Mouse (Mus musculus) heart, embryonic 10.5 days (tissue): ENCODE data around the gene Avil. TPM values are rescaled to one million over a fixed set of nuclear protein-coding genes. Genes with fewer than 3 reads are reported as not detected.

Experiments
- DNase-seq: peaks from one replicate; pipeline ENCODE4 v3.0.0-alpha.2; 2017; ENCODE audit warnings: low spot score
- H3K27ac ChIP-seq: fragments of 300-500 bp; sonication (generic); 2 replicates; pipeline ENCODE4 v1.5.1; 2016; ENCODE audit warnings: mild to moderate bottlenecking
- H3K27me3 ChIP-seq: fragments of 300-500 bp; sonication (generic); 2 replicates; pipeline ENCODE4 v1.6.1; 2016; ENCODE audit warnings: mild to moderate bottlenecking; ENCODE audit not compliant: poor library complexity, insufficient read depth, severe bottlenecking
- H3K36me3 ChIP-seq: fragments of 300-500 bp; sonication (generic); 2 replicates; pipeline ENCODE4 v1.6.1; 2016; ENCODE audit warnings: mild to moderate bottlenecking, moderate library complexity
- H3K4me1 ChIP-seq: fragments of 300-500 bp; sonication (generic); 2 replicates; pipeline ENCODE4 v1.6.1; 2016; ENCODE audit warnings: mild to moderate bottlenecking
- H3K4me3 ChIP-seq: fragments of 300-500 bp; sonication (generic); 2 replicates; pipeline ENCODE4 v1.5.1; 2016; ENCODE audit warnings: mild to moderate bottlenecking, moderate library complexity
- H3K9me3 ChIP-seq: fragments of 300-500 bp; sonication (generic); 2 replicates; pipeline ENCODE4 v1.6.1; 2016; ENCODE audit warnings: mild to moderate bottlenecking, moderate library complexity
- WGBS: fragments of 180-500 bp; shearing (Covaris S2); methylation state at CpG from one replicate; pipeline ENCODE4 v1.1.7; 2016; 5-methylcytosine and 5-hydroxymethylcytosine counted together
- polyA plus RNA-seq: library from polyadenylated mRNA; unstranded; fragments of >200 nt; fragmentation: Nextera tagmentation; extraction: Ambion mirVana; gene quantifications from 2 replicates; pipeline ENCODE4 v1.2.1, GENCODE M21; 2016

The Avil gene
- polyA plus RNA-seq, 1 experiment from 2014 or later, result not detected

DNA sequence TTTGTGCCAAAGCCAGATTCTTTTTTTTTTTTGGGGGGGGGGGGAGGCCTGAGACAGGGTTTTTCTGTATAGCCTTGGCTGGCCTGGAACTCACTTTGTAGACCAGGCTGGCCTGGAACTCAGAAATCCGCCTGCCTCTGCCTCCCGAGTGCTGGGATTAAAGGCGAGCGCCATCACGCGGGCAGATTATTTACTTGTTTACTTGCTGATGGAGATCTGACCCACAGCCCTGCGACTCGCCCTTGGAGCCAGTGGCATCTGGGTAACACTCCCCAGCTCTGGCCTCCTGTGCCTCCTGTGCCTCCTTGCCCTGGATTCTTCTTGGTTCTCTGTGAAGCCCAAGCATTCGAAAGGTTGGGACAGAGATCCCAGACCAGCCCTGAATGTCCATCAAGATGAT is 14.9 kb upstream of the Avil start:
- no peak for DNase-seq
- Histone ChIP-seq H3K36me3 (peaks cover 3% of the 10 kb centered on the region; the same call in 1 of the 2 replicates), H3K4me1 (peaks cover 96% of the 10 kb centered on the region), H3K4me3 (no peak overlapping the region), H3K27me3 (no peaks in the 10 kb centered on the region), H3K27ac (no peak overlapping the region), H3K9me3 (no peaks in the 10 kb centered on the region)
- WGBS, result 88% methylated on average over 9 of the region's 9 CpGs

GRCm38 (mm10) chr10:126986541-126986961 is 14.0 kb upstream of the Avil start:
- H3K9me3 ChIP-seq, result no peaks in the 10 kb centered on the region
- peak overlapping the region; percentile 33 for H3K4me3 ChIP-seq
- peaks cover 96% of the 10 kb centered on the region for H3K4me1 ChIP-seq
- H3K27me3 ChIP-seq, result no peaks in the 10 kb centered on the region
- no peak for DNase-seq
- peak overlapping the region; percentile 78 for H3K27ac ChIP-seq
- 61% methylated on average over 4 of the region's 4 CpGs for WGBS
- peaks cover 9% of the 10 kb centered on the region for H3K36me3 ChIP-seq

DNA sequence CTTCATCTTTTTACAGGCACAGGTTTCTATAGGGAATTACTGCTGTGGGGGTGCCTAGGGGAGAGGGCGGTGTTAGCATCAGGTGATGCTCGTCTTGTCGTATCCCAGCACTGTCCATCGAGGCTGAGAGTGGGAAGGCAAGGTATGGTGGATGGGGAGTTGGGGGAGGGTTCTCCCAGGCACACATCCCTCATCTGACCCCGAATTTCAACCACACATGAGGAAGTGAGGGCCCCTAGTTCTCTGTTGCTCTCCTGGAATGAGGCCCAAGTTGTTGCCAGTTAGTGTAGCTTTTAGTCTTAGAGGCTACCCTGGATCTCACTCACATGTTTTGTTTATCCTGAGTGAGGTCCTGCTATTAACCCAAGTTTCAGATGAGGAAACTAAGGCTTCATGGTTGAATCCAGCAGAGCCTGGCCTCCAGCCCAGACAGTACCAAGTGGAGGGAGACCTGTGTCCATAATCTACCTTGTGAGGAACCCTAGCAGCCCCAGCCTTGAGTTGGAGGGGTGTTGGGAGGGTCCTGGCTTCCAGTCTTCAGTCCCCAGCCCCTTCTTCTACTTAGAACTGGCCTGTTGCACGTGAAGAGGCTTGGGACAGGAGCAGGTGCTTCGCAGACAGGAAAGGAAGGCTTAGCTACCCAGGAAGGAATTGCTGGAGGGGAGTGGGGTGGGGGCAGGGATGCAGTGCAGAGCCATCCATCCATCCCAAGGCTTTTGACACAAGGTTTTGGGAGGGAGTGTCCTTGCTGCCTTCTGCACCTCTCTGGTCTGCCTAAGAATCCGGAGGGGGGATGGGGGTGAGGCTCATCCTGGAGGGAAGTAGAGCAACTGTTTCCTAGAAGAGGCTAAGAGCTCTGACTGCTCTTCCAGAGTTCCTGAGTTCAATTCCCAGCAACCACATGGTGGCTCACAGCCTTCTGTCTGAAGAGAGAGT is 13.1 kb upstream of the Avil start:
- Histone ChIP-seq H3K9me3 (no peaks in the 10 kb centered on the region), H3K4me1 (peaks cover 90% of the 10 kb centered on the region), H3K27ac (peak overlapping the region; percentile 78), H3K4me3 (peak overlapping the region; percentile 28), H3K27me3 (no peaks in the 10 kb centered on the region), H3K36me3 (peaks cover 18% of the 10 kb centered on the region)
- WGBS, result 47% methylated on average over 8 of the region's 8 CpGs
- no peak for DNase-seq

- H3K36me3 ChIP-seq, result peaks cover 30% of the 10 kb centered on the region
- 34% methylated on average over 5 of the region's 5 CpGs for WGBS
- no peak for DNase-seq
- H3K4me1 ChIP-seq, result peaks cover 78% of the 10 kb centered on the region
- H3K27ac ChIP-seq, result peak overlapping the region; percentile 78
- no peaks in the 10 kb centered on the region for H3K27me3 ChIP-seq
- peak overlapping the region; percentile 28 for H3K4me3 ChIP-seq
- H3K9me3 ChIP-seq, result no peaks in the 10 kb centered on the region
These were observed 11.9 kb upstream of the Avil start for GRCm38 (mm10) chr10:126988513-126989165.

- peak; percentile 94 for DNase-seq
- Histone ChIP-seq H3K27ac (no peak overlapping the region; the same call in 1 of the 2 replicates), H3K27me3 (no peaks in the 10 kb centered on the region), H3K4me3 (no peak overlapping the region; the same call in 1 of the 2 replicates), H3K4me1 (peaks cover 60% of the 10 kb centered on the region), H3K36me3 (peaks cover 45% of the 10 kb centered on the region), H3K9me3 (no peaks in the 10 kb centered on the region)
- 54% methylated on average over 7 of the region's 7 CpGs for WGBS
These were observed 10.0 kb upstream of the Avil start for GRCm38 (mm10) chr10:126990313-126991056.

DNA sequence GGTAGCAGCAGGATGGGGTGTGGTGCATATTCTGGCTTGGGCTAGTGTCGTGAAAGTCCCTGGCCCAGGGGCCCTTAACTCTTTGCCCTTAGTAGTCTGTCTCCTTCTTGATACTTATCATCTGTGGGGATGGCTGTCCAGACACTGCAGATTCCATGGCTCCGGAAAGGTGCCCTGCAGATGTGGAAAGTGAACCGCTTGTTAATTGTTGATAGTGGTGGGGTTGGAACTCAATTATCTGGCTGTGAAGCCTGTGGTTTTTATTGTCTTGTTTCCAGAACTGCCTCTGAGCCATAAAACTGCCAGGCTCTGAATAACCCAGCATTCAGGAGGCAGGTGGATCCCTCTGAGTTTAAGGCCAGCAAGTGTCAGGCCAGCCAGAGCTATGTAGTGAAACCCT is 8.8 kb upstream of the Avil start:
- Histone ChIP-seq H3K27me3 (no peaks in the 10 kb centered on the region), H3K4me1 (peaks cover 48% of the 10 kb centered on the region), H3K27ac (no peak overlapping the region), H3K4me3 (no peak overlapping the region), H3K36me3 (peaks cover 53% of the 10 kb centered on the region), H3K9me3 (no peaks in the 10 kb centered on the region)
- no peak for DNase-seq
- WGBS, result 60% methylated on average over 3 of the region's 3 CpGs

DNA sequence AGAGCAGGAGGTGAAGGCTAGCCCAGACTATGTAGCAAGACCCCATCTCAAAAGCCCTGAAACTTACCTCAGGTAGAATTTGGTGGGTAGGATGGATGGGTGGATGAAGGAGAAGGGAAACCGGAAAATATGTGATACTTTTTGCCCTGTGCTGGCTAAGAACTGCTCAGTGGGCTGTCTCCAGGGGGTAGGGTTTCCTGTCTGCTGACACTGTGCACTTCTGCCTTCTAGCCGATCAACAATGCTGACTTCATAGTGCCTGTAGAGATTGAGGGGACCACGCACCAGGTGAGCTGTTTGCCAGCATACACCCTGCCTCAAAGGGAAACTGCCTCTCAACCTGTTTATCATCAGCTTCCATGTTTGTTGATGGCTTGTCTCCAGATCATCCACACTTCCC is 6.9 kb upstream of the Avil start:
- DNase-seq, result no peak
- Histone ChIP-seq H3K27me3 (no peaks in the 10 kb centered on the region), H3K4me3 (no peak overlapping the region), H3K9me3 (no peaks in the 10 kb centered on the region), H3K36me3 (peaks cover 68% of the 10 kb centered on the region), H3K27ac (no peak overlapping the region), H3K4me1 (peaks cover 29% of the 10 kb centered on the region)
- 91% methylated on average over 3 of the region's 3 CpGs for WGBS

DNA sequence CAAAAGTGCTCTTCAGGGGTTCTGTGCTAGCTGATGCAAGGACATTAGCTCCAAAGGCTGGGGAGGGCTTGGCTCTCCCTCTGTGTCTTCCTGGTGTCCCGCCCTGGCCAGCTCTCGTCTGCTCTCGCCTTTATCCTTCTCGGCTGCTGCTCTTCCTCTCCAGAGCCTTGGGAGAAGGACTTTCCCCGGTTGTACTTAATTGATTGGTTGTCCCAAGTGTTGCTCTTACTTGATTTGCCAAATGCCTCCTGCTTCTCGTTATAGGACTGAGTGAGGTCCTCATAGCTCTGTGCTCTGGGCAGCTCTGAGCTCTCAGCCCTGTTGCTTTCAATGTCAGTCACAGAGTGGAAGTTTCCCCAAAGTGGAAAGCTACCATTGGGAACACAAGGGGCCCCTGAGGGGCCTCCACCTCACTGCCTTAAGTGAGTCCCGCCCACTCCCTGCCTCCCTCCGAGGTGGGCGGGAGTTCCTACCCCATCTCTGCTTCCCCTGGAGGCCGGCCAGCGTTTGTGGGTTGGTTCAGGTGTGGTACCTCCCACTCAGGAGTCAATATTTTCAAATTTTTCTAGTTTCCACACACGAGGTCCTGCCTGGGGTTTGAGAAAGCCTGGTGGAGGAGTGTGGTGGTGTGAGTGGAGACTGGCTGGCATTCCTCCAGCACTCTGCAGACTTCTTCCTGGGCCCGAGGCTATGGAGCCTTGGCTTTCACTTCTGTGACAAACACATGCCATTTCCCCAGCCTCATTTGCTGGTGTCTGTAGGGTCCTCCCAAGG is 3.0 kb upstream of the Avil start:
- no peak overlapping the region for H3K27ac ChIP-seq
- no peaks in the 10 kb centered on the region for H3K9me3 ChIP-seq
- H3K4me3 ChIP-seq, result no peak overlapping the region
- H3K4me1 ChIP-seq, result no peaks in the 10 kb centered on the region; the same call in 1 of the 2 replicates
- H3K36me3 ChIP-seq, result peaks cover 73% of the 10 kb centered on the region
- no peaks in the 10 kb centered on the region for H3K27me3 ChIP-seq
- 75% methylated on average over 13 of the region's 13 CpGs for WGBS
- DNase-seq, result no peak

GRCm38 (mm10) chr10:127001297-127001696 is 788 bp downstream of the Avil start:
- no peaks in the 10 kb centered on the region for H3K27me3 ChIP-seq
- H3K9me3 ChIP-seq, result no peaks in the 10 kb centered on the region
- H3K4me1 ChIP-seq, result no peaks in the 10 kb centered on the region; the same call in 1 of the 2 replicates
- no peak overlapping the region for H3K4me3 ChIP-seq
- H3K27ac ChIP-seq, result no peak overlapping the region
- 86% methylated on average over 9 of the region's 9 CpGs for WGBS
- DNase-seq, result no peak
- peaks cover 35% of the 10 kb centered on the region for H3K36me3 ChIP-seq

DNA sequence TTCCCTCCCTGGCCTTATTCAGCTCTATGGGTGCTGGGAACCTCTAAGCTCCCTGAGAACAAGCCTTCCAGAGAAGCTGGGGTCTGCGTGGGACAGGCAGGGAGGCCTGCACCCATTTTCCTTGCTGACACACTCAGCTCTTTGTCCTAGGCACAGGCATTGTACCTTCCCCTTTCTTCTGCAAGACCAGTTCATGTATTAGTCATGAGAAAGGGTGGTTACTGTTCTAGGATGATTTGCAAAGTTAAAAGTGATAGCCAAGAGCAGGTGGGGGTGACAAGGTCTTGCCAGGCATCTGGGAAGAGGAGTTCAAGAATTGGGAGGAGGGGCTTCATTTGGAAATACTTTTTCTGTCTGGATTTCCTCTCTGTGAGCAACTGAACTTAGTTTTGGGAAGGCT is 1.5 kb downstream of the Avil start:
- H3K4me1 ChIP-seq, result no peaks in the 10 kb centered on the region; the same call in 1 of the 2 replicates
- no peak for DNase-seq

GRCm38 (mm10) chr10:127002765-127003164 is 2.3 kb downstream of the Avil start:
- H3K9me3 ChIP-seq, result no peaks in the 10 kb centered on the region
- WGBS, result 88% methylated on average over 5 of the region's 5 CpGs
- H3K4me1 ChIP-seq, result peaks cover 4% of the 10 kb centered on the region
- DNase-seq, result no peak
- H3K4me3 ChIP-seq, result no peak overlapping the region
- no peak overlapping the region for H3K27ac ChIP-seq
- no peaks in the 10 kb centered on the region for H3K27me3 ChIP-seq
- peaks cover 28% of the 10 kb centered on the region for H3K36me3 ChIP-seq

More for the DNA sequence above, 1.5 kb downstream of the Avil start:
- Histone ChIP-seq H3K9me3 (no peaks in the 10 kb centered on the region), H3K27ac (no peak overlapping the region), H3K27me3 (no peaks in the 10 kb centered on the region), H3K36me3 (peaks cover 35% of the 10 kb centered on the region), H3K4me3 (no peak overlapping the region)
- WGBS, result 65% methylated on average over 1 of the region's 1 CpGs

- Histone ChIP-seq H3K4me3 (no peak overlapping the region), H3K27ac (no peak overlapping the region), H3K9me3 (no peaks in the 10 kb centered on the region), H3K4me1 (peaks cover 7% of the 10 kb centered on the region), H3K36me3 (peaks cover 23% of the 10 kb centered on the region), H3K27me3 (no peaks in the 10 kb centered on the region)
- 77% methylated on average over 8 of the region's 8 CpGs for WGBS
- no peak for DNase-seq
These were observed 2.8 kb downstream of the Avil start for GRCm38 (mm10) chr10:127003334-127003733.
